Mouse (Mus musculus) hindbrain, embryonic 16.5 days (tissue): ENCODE measurements around the gene Tbck. TPM values are rescaled to one million over a fixed set of nuclear protein-coding genes. Genes with fewer than 3 reads are reported as not detected.

ENCODE experiments used
- ATAC-seq: fragments of 200-750 bp; cut with Nextera tagmentation; 2 replicates; pipeline ENCODE4 v1.8.0; 2017; ENCODE audit warnings: moderate TSS enrichment, moderate library complexity
- H3K27ac ChIP-seq: fragments of 300-500 bp; sonication (generic); 2 replicates; pipeline ENCODE4 v1.5.1; 2014; ENCODE audit warnings: low read depth, mild to moderate bottlenecking, control low read depth, low read length, moderate library complexity
- H3K27me3 ChIP-seq: fragments of 300-500 bp; sonication (generic); replicated peaks from 2 replicates; pipeline ENCODE4 v1.6.1; 2014; ENCODE audit warnings: low read length; ENCODE audit not compliant: control insufficient read depth, insufficient read depth
- H3K36me3 ChIP-seq: fragments of 300-500 bp; sonication (generic); 2 replicates; pipeline ENCODE4 v1.6.1; 2014; ENCODE audit warnings: mild to moderate bottlenecking, low read length, moderate library complexity, mixed read lengths; ENCODE audit not compliant: control insufficient read depth, insufficient read depth
- H3K4me1 ChIP-seq: fragments of 300-500 bp; sonication (generic); 2 replicates; pipeline ENCODE4 v1.6.1; 2014; ENCODE audit warnings: low read depth, low read length; ENCODE audit not compliant: control insufficient read depth, insufficient read depth
- H3K4me2 ChIP-seq: fragments of 300-500 bp; sonication (generic); 2 replicates; pipeline ENCODE4 v1.6.1; 2014; ENCODE audit warnings: mild to moderate bottlenecking, low read length, control low read depth, moderate library complexity
- H3K4me3 ChIP-seq: fragments of 300-500 bp; sonication (generic); 2 replicates; pipeline ENCODE4 v1.5.1; 2014; ENCODE audit warnings: mild to moderate bottlenecking, low read length, control low read depth, moderate library complexity
- H3K9ac ChIP-seq: fragments of 300-500 bp; sonication (generic); 2 replicates; pipeline ENCODE4 v1.6.1; 2014; ENCODE audit warnings: low read depth, mild to moderate bottlenecking, control low read depth, low read length, moderate library complexity
- H3K9me3 ChIP-seq: fragments of 300-500 bp; sonication (generic); 2 replicates; pipeline ENCODE4 v1.6.1; 2014; ENCODE audit warnings: mild to moderate bottlenecking, low read length, moderate library complexity; ENCODE audit not compliant: control insufficient read depth
- WGBS: fragments of 180-500 bp; shearing (Covaris S2); extraction: QIAGEN DNeasy Blood & Tissue Kit; methylation state at CpG from one replicate; pipeline ENCODE4 v1.1.7; 2014; 5-methylcytosine and 5-hydroxymethylcytosine counted together
- polyA plus RNA-seq: library from polyadenylated mRNA; unstranded; fragments of >200 nt; fragmentation: Nextera tagmentation; extraction: Ambion mirVana; gene quantifications from 2 replicates; pipeline ENCODE4 v1.2.1, GENCODE M21; 2015

Gene Tbck
- polyA plus RNA-seq, 1 experiment from 2014 or later, result 30.0 TPM

DNA sequence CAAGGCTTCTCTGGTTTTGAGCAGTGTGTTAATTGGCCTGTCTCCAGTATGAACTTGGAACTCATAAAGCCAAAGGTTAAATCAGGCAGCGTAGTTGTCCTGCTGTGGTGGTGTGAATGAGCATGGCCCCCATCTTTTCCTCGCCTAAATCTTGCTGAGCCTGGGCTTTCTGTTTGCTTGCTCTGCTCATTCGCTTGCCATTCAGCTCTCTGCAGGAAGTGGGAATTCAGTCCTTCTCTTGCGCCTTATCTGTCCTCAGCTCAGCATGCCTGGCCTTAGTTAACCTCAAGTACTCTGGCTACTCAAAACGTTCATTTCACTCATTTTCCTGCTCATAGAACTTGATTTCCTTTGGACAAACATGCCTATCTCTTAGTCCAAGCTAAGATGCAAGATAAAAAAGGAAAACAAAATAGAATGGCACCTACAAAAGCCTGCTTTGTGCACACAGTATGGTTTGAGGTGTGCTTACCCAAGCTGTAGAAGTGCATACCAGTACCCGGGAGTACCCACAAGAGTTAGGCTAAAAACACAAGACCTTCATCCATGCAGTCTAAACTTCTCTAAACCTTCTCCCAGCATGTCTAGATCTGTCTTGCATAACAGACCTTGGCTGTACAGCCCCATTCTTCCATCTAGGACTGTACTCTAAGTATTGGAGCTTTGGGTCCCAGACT is 151.3 kb downstream of the Tbck start:
- Histone ChIP-seq H3K4me2 (no peak overlapping the region), H3K9ac (no peak overlapping the region), H3K4me1 (no peaks in the 10 kb centered on the region), H3K9me3 (no peaks in the 10 kb centered on the region), H3K36me3 (peaks cover 18% of the 10 kb centered on the region), H3K4me3 (no peak overlapping the region), H3K27me3 (no peaks in the 10 kb centered on the region), H3K27ac (no peak overlapping the region)
- 83% methylated on average over 6 of the region's 6 CpGs for WGBS
- ATAC-seq, result no peak

DNA sequence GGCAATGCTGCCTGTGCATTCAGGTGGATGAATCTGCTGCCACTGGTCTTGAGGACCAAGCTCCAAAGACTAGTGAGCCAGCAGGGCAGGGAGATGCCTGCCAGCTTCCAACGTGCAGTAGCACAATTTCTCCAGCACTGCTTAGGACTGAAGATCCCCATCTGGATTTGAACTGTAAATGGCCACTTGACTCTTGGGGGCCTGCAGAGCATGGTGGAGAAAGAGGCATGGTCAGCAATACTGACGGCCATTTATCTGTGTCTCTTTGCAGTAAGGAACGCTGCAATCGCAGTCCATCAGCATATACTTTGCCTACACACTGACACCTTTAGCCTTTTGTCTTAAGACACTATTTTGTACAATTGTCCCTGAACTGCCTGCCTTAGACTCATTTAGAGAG is 153.2 kb downstream of the Tbck start:
- H3K27ac ChIP-seq, result no peak overlapping the region
- 87% methylated on average over 4 of the region's 4 CpGs for WGBS
- no peak overlapping the region for H3K4me2 ChIP-seq
- no peak overlapping the region for H3K4me3 ChIP-seq
- no peaks in the 10 kb centered on the region for H3K4me1 ChIP-seq
- H3K36me3 ChIP-seq, result peaks cover 24% of the 10 kb centered on the region
- no peaks in the 10 kb centered on the region for H3K27me3 ChIP-seq
- no peak for ATAC-seq
- no peaks in the 10 kb centered on the region for H3K9me3 ChIP-seq
- H3K9ac ChIP-seq, result no peak overlapping the region

DNA sequence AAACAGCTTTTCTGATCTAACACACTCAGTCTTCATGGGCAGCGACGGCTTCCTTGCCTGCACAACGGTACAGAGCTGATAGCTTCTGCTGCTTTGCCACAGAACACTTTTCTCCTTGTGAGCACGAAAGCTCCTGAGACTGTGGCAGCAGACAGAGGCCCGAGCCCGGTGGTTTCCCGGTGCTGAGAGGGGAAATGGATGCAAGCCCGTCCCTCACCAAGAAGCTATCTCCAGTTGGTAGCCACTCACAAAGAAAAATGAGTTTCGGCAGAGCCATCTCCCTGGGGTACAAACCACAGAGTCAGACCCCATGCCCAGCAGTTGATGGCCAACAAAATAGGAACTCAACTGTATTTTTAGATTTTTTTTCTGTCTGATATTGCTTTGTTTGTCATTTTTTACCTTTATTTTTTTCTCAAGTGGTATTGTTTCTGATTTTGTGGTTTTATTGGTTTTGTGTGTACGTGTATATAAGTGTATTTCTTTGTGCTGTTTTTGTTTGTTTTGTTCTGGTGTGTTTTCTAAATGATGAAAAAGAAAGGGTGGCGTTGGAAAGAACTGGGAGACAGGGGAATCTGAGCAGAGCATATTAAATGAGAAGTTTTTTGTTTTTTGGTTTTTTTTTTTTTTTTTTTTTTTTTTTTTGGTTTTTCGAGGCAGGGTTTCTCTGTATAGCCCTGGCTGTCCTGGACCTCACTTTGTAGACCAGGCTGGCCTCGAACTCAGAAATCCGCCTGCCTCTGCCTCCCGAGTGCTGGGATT is 154.9 kb downstream of the Tbck start:
- H3K4me1 ChIP-seq, result no peaks in the 10 kb centered on the region
- no peak overlapping the region for H3K4me2 ChIP-seq
- H3K36me3 ChIP-seq, result peaks cover 24% of the 10 kb centered on the region
- no peak for ATAC-seq
- 95% methylated on average over 15 of the region's 15 CpGs for WGBS
- H3K27ac ChIP-seq, result no peak overlapping the region
- no peak overlapping the region for H3K9ac ChIP-seq
- H3K9me3 ChIP-seq, result no peaks in the 10 kb centered on the region
- no peak overlapping the region for H3K4me3 ChIP-seq
- no peaks in the 10 kb centered on the region for H3K27me3 ChIP-seq

DNA sequence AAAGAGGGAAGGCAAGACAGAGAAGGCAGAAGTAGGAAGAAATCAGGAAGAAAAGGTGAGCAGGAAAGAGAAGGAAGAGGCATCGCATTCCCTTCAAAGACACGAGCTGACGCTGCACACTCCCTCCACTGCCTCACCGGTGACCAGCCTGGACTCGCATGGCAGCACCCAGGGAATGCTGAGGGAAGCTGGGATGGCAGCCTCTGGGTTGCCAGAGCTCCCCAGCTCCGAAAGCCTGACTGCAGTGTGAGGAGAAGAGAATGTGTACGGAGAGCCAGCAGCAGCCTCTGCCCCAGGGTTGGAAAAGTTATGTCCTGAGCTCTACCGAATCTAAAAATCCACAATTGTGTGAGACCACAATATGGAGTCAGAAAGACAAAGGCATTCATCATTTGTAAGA is 155.6 kb downstream of the Tbck start:
- no peak for ATAC-seq
- no peaks in the 10 kb centered on the region for H3K9me3 ChIP-seq
- H3K27ac ChIP-seq, result no peak overlapping the region
- H3K36me3 ChIP-seq, result peaks cover 24% of the 10 kb centered on the region
- no peaks in the 10 kb centered on the region for H3K4me1 ChIP-seq
- H3K4me2 ChIP-seq, result no peak overlapping the region
- H3K9ac ChIP-seq, result no peak overlapping the region
- WGBS, result 83% methylated on average over 8 of the region's 8 CpGs
- H3K4me3 ChIP-seq, result no peak overlapping the region
- no peaks in the 10 kb centered on the region for H3K27me3 ChIP-seq

DNA sequence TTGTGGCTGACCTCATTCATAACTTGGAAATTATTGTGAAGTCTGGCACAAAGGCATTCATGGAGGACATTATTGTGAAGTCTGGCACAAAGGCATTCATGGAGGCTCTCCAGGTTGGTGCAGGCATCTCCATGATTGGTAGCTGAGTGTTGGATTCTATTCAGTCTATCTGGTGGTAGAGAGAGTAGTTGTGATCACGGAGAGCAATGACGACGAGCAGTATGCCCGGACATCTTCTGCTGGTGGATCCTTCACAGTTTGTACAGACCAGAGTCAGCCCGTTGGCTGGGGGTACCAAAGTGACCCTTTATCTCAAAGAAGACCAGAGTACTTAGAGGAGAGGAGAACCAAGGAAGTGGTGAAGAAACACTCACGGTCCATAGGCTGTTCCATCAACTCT is 158.7 kb downstream of the Tbck start:
- Histone ChIP-seq H3K27ac (no peak overlapping the region), H3K36me3 (peaks cover 22% of the 10 kb centered on the region), H3K4me3 (no peak overlapping the region), H3K4me1 (no peaks in the 10 kb centered on the region), H3K27me3 (no peaks in the 10 kb centered on the region), H3K9ac (no peak overlapping the region), H3K9me3 (no peaks in the 10 kb centered on the region), H3K4me2 (no peak overlapping the region)
- 97% methylated on average over 6 of the region's 6 CpGs for WGBS
- ATAC-seq, result no peak

DNA sequence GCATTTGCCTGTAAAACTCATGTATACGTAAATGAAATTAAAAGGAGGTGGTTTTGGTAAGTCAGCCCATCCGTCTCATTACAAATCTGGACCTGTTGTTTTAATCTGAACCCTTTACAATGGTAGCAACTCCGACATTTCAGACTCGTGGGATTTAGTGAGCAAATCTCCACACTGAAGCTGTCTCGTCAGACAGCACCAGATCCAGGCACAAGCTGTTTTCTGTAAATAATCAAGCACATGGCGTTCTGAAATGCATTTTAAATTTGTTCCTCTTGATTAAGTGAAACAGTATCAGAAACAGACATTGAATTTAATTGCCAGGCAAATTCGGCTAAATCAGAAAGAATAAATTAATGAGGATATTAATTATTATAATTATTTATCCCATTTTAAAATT is 165.7 kb downstream of the Tbck start:
- Histone ChIP-seq H3K4me3 (no peak overlapping the region), H3K27me3 (no peaks in the 10 kb centered on the region), H3K9me3 (no peaks in the 10 kb centered on the region), H3K9ac (no peak overlapping the region), H3K4me2 (no peak overlapping the region), H3K27ac (no peak overlapping the region), H3K36me3 (no peaks in the 10 kb centered on the region), H3K4me1 (no peaks in the 10 kb centered on the region)
- no peak for ATAC-seq
- 69% methylated on average over 7 of the region's 7 CpGs for WGBS

DNA sequence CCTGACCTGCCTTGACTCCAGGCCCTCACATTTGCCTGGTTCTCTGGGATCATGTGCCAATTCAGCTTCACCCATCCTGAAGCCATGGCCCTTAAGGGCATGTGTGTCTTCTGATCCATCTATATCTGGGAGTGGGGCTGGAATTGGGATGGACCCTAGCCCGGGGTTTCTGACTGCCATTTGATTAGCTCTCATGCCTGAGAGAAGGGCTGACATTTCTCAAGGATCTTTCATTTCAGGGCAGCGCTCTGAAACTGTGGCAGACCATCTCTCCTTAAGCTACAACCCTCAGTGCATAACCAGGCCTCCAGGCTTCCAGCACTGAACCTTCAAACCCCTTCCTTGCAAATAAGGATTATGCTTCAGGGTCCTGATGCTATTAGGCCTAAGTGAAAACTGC is 166.5 kb downstream of the Tbck start:
- Histone ChIP-seq H3K9me3 (no peaks in the 10 kb centered on the region), H3K36me3 (no peaks in the 10 kb centered on the region), H3K4me1 (no peaks in the 10 kb centered on the region), H3K27me3 (no peaks in the 10 kb centered on the region), H3K27ac (no peak overlapping the region), H3K4me3 (no peak overlapping the region), H3K9ac (no peak overlapping the region), H3K4me2 (no peak overlapping the region)
- ATAC-seq, result no peak
- WGBS, result 80% methylated on average over 2 of the region's 2 CpGs

DNA sequence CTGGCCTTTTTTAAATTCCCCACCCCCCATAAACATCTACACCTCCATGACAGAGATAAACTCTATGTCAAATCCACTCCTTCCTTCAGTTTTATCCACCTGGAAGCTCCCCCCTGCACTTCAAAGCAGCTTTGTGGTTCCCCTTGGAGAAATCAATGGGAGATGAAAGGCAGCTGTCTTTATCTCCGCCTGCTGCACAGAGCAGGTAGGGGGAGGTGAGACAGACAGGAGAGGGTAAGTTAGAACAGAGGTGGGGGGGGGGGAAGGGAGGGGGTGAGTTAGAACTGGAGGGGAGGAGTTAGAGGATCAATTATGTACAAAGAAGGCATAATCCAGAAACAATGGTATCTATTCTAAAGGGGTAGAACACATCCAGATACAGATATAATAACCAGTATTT is 167.5 kb downstream of the Tbck start:
- Histone ChIP-seq H3K27me3 (no peaks in the 10 kb centered on the region), H3K27ac (no peak overlapping the region), H3K36me3 (no peaks in the 10 kb centered on the region), H3K4me2 (no peak overlapping the region), H3K9ac (no peak overlapping the region), H3K4me1 (no peaks in the 10 kb centered on the region), H3K9me3 (no peaks in the 10 kb centered on the region), H3K4me3 (no peak overlapping the region)
- no peak for ATAC-seq
- WGBS, result 70% methylated on average over 1 of the region's 1 CpGs

DNA sequence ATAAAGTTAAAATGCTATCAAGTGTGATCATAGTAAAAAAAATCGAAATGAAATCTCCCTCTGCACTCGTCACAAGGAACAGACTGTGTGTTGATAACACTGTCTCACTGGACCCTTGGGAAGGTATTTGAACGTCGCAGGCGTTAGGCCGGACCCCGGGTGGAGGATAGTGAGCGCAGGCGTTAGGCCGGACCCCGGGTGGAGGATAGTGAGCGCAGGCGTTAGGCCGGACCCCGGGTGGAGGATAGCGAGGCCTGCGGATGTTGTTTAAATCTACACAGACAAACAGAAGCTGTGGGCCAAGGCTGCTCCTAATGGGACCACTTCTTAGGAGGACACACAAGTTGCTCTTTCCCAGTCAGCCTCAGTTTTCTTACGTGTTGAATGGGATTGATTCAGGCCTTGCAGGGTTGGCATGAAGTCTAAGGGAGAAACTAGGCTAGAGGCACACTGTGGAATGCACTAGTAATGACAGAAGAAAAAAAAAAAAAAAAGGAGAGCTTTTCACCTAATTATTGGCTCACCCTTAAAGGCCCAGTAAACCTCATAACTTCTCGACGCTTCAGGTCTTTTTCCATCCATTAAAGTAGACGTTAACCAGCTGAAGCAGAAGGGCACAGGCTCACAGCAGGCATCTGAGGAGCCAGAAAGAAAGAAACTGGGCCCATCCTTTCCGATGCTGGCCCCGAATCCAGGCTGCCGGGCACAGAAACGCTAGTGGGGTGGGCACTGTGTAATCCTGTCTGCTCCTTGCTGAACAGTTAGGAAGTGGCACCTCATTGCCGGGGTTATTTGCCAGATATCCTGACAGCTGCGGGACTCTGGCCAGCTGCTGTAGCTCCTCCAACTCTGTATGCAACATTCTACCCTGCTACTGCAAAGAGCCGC is 168.1 kb downstream of the Tbck start:
- peak; percentile 73 for ATAC-seq
- WGBS, result 68% methylated on average over 28 of the region's 28 CpGs
- Histone ChIP-seq H3K27me3 (no peaks in the 10 kb centered on the region), H3K9ac (no peak overlapping the region), H3K27ac (no peak overlapping the region), H3K4me2 (no peak overlapping the region), H3K9me3 (no peaks in the 10 kb centered on the region), H3K4me1 (no peaks in the 10 kb centered on the region), H3K36me3 (no peaks in the 10 kb centered on the region), H3K4me3 (no peak overlapping the region)
